Mouse (Mus musculus): ENCODE measurements at regions not wholly inside any gene's neighbourhood (a gene's known extent, or its start where the extent isn't known, plus 50 kb on each side); places are given as distances from the start of the nearest gene placed in this dataset.

DNA sequence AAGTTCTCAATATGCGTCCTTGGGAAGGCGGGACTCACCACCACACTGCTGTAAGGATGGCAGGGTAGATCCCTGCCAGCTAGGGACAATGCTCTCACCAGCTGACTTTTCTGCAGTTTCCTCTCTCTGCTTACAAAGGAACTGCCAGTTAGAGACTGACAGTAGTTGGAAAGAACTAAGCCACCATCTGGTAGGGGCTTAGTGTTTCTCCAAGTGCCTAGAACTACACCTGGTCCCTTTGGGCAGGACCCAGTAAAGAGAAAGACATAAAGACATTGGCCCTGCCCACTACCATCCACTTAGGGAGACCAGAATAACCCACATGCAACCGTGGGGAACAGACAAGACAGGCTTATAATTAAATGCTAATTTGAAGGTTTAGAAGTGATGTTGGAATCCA, 165.5 kb upstream of the Id2 start:
- no peak for DNase-seq (ENCODE audit: low spot score)

- no peak for DNase-seq (ENCODE audit: low spot score)
These were observed 162.2 kb upstream of the Id2 start for GRCm38 (mm10) chr12:25259123-25259522.

- DNase-seq (ENCODE audit: low spot score): no peak
These were observed 159.3 kb upstream of the Id2 start for GRCm38 (mm10) chr12:25256268-25256667.

- DNase-seq (ENCODE audit: low spot score): no peak
These were observed 157.8 kb upstream of the Id2 start for GRCm38 (mm10) chr12:25254716-25255115.

DNA sequence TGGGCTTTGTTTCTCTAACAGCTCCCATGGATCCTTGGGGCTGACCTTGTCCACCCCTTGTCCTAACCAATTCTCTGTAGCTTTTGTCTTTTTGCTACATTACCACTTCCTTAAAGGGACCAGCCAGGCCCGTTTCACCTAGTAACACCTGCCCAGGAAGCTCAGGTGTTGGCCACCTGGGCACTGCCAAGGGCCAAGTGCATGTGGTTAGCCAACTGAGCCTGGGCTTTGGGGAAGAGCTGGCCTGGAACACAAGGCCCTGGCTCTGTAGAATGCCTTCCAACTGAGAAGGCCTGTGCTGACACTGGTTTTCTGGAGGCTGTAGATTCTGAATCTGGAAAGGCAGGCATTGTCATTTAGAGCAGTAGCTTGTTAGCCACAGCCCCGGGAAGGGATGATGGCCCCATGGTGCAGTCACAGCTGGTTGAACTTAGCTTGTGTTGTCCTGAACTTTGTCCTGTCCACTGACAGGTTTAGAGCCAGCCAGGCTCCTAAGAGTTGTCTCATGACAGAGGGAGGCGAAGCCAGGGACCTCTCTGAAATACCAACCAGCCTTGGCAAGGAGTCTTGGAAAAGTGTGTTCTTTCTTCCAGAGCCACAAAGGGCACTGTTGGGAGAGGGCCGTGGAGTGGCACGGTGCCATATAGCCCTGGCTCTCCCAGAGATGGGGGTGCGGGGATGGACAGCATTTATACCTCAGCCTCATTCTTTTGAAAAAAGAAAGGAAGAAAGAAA, 156.0 kb upstream of the Id2 start:
- no peak for DNase-seq (ENCODE audit: low spot score)

DNA sequence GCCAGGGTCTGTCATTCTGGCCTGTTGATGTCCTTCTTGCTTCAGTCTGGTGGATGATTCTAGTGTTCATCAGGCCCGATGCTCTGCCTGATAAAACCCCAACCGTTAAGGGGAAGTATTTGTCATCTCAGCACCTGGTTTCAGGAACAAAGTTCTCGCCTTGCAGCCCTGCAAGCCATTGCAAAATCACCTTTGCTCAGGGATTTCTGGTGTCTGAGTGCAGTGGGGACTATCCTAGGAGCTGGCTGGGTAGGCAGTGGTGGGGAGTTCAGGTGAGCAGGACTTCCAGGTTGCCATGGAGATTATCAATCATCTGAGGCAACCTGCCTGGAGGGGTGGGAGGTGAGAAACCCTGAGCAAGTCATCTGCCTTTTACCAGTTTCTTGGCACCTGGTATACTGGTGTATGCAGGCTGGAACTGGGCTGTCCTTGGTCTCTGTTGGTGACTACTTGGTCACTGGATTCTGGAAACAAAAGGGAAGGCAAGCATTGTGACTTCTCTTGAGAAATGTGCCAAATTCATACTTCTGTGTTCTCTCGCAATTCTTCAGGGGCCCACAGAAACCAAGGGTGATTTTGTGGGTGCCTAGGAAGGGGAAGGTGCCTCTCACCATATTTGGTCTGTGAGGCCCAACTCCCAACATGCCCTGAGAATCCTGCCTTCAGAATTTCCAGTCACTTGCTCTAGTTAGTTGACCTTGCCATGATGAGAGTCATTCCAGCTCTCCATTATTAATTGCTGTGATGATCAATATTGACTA, 154.7 kb upstream of the Id2 start:
- DNase-seq (ENCODE audit: low spot score): no peak

DNA sequence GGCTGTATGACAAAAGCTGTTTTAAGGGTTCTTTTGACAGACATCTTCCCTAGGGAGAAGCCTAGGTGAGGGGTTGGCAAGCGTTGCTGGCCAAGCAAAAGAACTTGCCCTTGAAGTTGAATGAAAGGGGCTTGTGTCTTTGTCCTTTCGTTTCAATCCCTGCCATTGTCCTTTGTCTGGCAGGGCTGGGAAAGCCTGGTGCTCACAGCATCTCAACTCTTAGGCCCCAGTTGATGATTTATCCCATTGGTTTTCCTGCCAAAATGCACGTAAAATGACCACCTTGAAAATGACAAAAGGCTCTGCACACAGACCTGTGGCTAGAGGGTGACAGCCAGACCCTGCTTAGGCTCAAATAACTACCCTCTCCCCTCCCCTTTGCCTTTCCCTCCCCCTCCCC, 153.9 kb upstream of the Id2 start:
- no peak for DNase-seq (ENCODE audit: low spot score)

DNA sequence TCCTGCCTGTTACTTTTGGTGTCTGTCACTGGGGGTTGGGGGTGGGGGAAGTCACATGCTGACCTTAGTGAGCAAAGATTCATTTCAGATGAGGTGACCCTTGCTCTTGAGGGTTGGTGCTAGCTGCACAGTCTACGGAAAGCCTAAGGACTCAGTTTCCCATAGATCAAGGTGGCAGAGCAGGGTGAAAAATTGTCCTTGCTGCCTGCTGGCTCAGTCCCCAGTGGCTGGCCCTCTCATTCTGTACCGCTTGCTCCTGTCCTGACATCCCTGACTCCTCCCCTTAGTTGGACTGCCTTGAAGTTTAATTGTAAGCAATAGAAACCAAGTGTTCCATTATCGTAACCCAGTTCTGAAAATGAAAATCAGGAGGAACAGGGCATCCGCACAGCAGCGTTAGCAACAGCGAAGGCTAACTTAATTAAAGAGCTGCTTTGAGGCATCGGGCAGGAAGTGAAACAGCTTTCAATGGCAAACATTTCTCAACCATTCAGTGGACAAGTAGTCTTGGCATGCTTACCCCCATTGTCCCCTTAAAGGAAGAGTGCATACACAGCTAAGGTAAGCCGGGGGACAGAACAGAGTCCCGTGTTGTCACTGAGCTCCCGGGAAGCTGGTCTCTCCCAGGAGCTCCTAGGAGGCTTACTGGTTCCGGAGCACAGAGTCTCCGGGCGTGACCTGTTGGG, 151.9 kb upstream of the Id2 start:
- no peak for DNase-seq (ENCODE audit: low spot score)

DNA sequence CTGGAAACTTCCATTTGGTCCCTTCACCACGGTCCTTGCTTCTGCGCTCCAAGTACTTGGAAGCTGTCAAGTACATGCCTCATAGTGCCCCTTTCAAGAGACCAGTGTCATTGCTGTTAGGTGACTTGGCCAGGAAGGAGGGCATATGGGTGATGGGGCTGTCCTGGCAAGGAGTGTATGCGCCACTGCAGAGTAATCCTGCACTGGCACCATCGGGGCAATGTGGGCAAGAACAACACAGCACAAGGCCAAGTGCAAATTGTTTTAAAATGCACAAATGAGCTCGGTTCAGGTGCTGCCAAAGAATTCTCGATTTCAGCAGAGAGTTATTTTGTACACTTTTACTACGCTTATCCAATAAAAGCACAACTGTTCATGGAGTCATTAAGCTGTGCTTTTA, 149.6 kb upstream of the Id2 start:
- no peak for DNase-seq (ENCODE audit: low spot score)

- no peak for DNase-seq (ENCODE audit: low spot score)
These were observed 148.7 kb upstream of the Id2 start for GRCm38 (mm10) chr12:25245661-25246060.

DNA sequence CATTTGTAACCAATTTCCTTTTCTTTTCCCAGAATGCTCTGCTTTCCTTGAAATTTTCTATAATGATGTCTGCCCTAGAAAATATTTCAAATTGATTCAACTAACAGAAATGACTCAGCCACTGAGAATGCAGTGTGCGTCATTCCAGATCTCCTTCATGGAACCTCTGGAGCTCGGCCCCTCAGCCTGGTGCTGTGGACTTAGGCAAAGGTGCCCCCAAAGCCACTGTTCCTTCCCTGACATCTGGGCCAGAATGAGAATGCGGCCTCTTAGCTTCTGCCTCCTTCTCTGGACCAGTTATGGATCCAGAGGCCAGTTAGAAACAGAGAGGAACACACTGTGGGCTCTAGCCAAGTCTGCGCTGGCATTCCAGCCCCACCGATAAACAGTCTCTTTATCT, 148.3 kb upstream of the Id2 start:
- no peak for DNase-seq (ENCODE audit: low spot score)

DNA sequence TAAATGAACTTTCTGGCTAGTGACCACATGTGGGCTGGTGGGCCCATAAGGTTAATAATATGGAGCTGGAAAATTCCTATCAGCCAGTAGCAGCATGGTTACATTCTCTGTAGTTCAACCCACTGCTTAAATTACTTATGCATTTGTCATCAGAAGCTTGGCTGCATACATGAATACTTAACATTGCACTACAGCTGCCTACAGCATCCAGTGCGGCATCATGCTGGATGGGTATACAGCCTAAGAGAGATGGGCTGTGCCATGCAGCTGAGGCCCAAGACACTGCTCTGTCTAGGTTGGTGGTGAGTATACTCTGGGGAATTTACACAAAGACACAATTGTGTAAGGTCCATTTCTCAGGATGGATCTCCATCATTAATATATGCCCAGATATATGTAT, 147.7 kb upstream of the Id2 start:
- no peak for DNase-seq (ENCODE audit: low spot score)

- DNase-seq (ENCODE audit: low spot score): no peak
These were observed 147.0 kb upstream of the Id2 start for GRCm38 (mm10) chr12:25243901-25244300.

- no peak for DNase-seq (ENCODE audit: low spot score)
These were observed 145.4 kb upstream of the Id2 start for GRCm38 (mm10) chr12:25242369-25242768.

DNA sequence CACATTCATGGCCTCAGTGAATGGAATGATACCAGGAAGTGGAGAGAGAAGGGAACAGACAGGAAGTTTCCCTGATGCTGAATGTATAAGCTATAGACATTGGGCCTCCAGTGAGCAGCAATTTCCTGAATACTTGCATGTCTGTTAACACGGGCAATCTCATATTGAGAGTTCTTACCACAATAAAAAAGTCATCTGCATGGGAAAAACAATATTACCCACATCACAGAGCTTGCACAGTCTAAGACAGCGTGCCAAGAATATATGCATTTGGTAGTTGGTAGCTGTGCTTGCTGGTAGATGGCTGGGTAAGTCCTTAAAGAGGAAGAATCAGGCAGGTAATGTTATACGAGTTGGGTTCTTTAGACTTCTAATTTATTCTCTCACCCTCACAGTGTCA, 144.7 kb upstream of the Id2 start:
- no peak for DNase-seq (ENCODE audit: low spot score)

GRCm38 (mm10) chr12:25240796-25241195, 143.9 kb upstream of the Id2 start:
- DNase-seq (ENCODE audit: low spot score): no peak

DNA sequence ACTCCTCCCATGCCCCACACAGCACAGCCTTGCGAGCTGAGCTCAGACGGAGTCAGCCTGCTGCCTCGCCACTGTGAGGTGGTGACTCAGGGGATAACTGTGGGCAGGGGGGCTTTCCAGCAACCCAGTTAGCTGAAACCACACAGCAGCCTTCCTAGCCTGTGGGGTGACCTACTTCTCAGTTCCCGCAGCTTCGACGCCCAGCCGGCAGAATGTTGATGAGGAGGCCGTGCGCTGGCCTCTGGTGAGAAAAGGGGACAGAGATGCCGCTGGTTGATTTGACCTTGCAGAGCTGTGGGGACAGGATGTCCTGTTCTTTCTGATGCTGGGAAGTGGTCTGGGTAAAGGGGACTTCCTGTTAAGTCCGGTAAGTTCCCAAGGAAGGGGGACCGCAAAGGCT, 143.2 kb upstream of the Id2 start:
- DNase-seq (ENCODE audit: low spot score): no peak

DNA sequence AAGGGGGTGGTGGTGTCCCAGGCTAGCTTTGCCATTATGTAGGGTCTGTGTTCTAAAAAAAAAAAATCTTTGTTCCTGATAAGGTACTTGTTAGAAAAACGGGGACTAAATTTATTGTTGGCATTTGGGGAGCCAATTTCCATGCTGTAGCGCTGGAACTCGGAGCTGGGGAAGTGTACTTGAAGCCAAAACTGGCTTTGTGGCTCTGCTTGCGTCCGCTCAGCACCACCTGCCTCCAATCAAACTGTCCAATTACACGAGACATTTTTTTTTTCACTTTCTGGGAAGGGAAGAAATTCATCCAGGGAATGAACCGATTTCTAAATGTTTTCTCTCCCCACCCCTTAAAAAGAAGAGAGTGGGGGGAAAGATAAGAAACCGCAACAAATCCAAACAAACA, 138.1 kb upstream of the Id2 start:
- DNase-seq (ENCODE audit: low spot score): no peak

DNA sequence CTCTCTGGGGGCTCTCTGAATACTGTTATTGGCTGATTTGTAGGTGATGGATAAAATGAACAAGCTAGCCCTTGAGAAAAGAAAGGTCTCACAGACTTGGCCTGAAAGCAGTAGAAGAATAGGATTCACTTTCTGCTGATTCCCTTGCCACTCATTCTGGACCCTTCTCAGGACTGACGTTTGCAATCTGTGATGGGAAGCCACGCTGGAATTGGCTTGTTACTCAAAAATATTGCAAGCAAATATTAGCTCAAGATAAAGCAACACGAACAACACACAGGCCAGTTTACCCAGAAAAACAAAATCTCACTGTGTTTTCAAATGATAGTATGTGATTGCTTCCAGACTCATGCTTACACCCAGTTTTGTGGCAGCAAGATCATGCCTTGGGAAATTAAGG, 137.7 kb upstream of the Id2 start:
- no peak for DNase-seq (ENCODE audit: low spot score)

DNA sequence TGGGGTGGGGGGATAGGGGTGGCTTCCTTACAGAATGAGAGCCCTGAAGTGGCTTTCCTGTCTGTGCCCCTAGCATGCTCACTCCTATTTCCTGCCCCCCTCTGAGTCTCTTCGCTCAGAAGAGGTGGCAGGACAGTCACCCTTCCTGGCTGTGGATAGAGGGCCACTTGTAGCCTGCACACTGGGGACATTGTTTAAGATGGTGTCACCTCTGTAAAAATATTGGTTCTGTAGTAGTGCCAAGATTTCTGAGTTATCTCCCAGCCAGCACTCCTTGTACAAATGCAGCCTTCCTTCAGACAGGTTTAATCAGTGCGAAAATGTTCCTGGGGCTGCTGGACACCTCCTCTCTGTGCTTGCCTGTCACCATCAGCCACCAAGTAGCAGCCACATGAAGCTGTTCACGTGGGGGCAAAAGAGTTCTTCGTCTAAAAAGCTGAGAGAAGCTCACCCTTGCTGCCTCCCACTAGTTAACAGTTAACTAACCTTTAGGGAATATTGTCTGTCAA, 136.1 kb upstream of the Id2 start:
- no peak for DNase-seq (ENCODE audit: low spot score)

DNA sequence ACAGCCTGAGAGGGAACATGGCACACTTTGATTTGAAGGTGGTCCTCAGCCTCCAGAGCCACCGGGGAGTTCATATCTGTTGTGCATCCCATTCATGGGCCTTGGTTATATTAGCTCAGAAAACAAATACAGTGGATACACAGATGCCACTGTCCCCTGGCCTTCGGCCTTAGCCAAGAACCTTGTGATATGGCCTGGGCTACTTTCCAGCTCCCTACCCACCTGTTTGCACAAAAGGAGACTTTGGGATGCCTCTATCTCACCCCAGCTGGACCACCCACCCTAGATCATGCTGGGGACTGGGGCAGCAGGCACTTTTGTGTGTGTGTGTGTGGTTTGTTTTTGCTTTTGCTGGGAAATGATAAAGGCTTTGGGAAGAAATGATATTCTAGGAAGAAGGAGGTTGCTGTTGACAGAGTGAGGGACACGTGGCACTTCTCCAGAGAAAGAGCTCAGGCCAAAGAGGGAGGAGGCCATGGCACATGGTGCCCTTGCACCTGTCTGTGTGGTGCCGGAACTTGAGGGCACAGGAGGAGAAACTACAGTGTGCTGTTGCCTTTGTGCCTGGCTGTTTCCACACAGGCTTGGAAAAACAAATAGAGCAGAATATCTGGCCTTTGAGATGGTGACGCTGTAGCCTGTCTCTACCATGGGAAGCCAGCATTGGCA, 135.6 kb upstream of the Id2 start:
- DNase-seq (ENCODE audit: low spot score): no peak

DNA sequence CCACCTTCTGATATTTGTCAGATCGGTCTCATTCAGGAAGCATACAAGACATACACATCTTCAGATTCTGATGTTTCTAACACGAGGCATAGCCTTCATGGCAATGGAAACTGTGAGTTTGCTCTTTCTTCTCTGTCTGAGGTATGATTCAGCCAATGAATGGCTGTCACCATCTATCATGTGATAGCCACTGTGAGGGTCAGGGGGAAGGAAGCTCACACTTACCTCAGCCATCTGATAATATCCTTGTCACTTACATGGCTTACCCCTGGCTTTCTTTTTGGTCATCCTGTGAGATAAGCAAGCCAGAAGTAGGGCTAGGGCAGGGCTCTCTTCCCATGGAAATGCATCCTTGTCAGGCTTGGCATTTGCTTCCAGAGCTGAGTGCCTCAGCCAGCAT, 131.8 kb upstream of the Id2 start:
- DNase-seq (ENCODE audit: low spot score): no peak

DNA sequence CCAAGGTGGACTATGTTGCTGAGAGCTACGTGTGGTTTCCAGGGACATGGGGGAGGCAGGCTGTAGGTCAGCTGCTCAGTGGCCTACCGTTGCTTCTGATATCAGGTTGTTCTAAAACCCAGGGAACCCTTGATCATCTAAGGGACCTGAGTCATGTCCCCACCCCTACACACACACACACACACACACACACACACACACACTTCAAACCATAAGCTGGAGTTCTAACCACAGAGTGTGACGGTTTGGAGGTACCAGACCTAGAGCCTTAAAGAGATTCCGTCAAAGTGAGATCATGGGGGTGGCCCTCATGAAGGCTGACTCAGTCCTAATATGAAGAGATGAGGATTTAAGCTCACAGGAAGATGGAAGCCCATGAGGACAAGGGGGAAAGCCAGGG, 130.8 kb upstream of the Id2 start:
- DNase-seq (ENCODE audit: low spot score): no peak
